Mouse (Mus musculus): ENCODE results near the gene Olfml1. TPM values are rescaled to one million over a fixed set of nuclear protein-coding genes. Genes with fewer than 3 reads are reported as not detected.

The Olfml1 gene
- total RNA-seq, 2 experiments from 2014 or later: not detected

- ATAC-seq (replicated peaks; ENCODE audit: low FRiP score, poor library complexity, severe bottlenecking): no peak
Measured at GRCm38 (mm10) chr7:107638026-107638425, 70.8 kb downstream of the Olfml1 start.

Other genes with a start within 250 kb of the Olfml1 start
- gene Syt9, start 196.7 kb upstream of the Olfml1 start, total RNA-seq (2015; ENCODE audit: low replicate concordance): not detected in 2 replicates
- not detected in 2 replicates for gene Syt9, start 196.7 kb upstream of the Olfml1 start, total RNA-seq (2017; ENCODE audit: low replicate concordance)
- 2.3 and 2.9 TPM in 2 replicates for gene Ppfibp2, start 27.8 kb downstream of the Olfml1 start, total RNA-seq (2015; ENCODE audit: low replicate concordance)
- gene Ppfibp2, start 27.8 kb downstream of the Olfml1 start, total RNA-seq (2017; ENCODE audit: low replicate concordance): 2.4 and 3.1 TPM in 2 replicates
- gene 5330417H12Rik, start 57.7 kb downstream of the Olfml1 start, total RNA-seq (2015; ENCODE audit: low replicate concordance): not detected in 2 replicates
- not detected in 2 replicates for gene 5330417H12Rik, start 57.7 kb downstream of the Olfml1 start, total RNA-seq (2017; ENCODE audit: low replicate concordance)
- gene Cyb5r2, start 190.6 kb downstream of the Olfml1 start, total RNA-seq (2015; ENCODE audit: low replicate concordance): not detected in 2 replicates
- 0.14 TPM in 1 of 2 replicates, not detected in the other for gene Cyb5r2, start 190.6 kb downstream of the Olfml1 start, total RNA-seq (2017; ENCODE audit: low replicate concordance)
- gene Ovch2, start 233.8 kb downstream of the Olfml1 start, total RNA-seq (2015; ENCODE audit: low replicate concordance): not detected in 2 replicates
- gene Ovch2, start 233.8 kb downstream of the Olfml1 start, total RNA-seq (2017; ENCODE audit: low replicate concordance): not detected in 2 replicates
- gene Olfr467, start 244.8 kb downstream of the Olfml1 start, total RNA-seq (2015; ENCODE audit: low replicate concordance): not detected in 2 replicates
- not detected in 2 replicates for gene Olfr467, start 244.8 kb downstream of the Olfml1 start, total RNA-seq (2017; ENCODE audit: low replicate concordance)

Measured in erythroblast, adult 5-6 weeks (primary cell).